Mouse (Mus musculus) stomach, postnatal 0 days (tissue): ENCODE data around the gene Dnajc25.

Experiments
- CTCF ChIP-seq: IDR thresholded peaks from 2 replicates; pipeline ENCODE4 v1.5.1; 2016; ENCODE audit warnings: antibody characterized with exemption, low read depth, mild to moderate bottlenecking, moderate library complexity
- EP300 ChIP-seq: optimal IDR thresholded peaks from 2 replicates; pipeline ENCODE3; 2016; ENCODE audit warnings: antibody characterized with exemption

DNA sequence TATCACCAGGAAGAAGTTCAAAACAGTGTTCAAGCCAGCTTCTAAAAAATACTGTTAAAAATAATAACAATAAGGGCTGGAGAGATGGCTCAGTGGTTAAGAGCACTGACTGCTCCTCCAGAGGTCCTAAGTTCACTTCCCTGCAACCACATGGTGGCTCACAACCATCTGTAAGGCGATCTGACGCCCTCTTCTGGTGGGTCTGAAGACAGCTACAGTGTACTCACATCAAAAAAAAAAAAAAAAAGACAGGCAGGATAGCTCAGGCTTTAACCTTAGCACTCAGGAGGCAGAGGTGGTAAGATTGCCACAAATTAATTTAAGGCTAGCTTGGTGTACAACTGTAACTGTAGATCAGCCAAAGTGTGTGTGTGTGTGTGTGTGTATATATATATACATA is 5.8 kb downstream of the Dnajc25 start:
- peak; percentile 72 for TF ChIP-seq CTCF
- TF ChIP-seq EP300, result no peak
